Mouse (Mus musculus): Measurements from ENCODE around the gene Trim15.

Gene Trim15

DNA sequence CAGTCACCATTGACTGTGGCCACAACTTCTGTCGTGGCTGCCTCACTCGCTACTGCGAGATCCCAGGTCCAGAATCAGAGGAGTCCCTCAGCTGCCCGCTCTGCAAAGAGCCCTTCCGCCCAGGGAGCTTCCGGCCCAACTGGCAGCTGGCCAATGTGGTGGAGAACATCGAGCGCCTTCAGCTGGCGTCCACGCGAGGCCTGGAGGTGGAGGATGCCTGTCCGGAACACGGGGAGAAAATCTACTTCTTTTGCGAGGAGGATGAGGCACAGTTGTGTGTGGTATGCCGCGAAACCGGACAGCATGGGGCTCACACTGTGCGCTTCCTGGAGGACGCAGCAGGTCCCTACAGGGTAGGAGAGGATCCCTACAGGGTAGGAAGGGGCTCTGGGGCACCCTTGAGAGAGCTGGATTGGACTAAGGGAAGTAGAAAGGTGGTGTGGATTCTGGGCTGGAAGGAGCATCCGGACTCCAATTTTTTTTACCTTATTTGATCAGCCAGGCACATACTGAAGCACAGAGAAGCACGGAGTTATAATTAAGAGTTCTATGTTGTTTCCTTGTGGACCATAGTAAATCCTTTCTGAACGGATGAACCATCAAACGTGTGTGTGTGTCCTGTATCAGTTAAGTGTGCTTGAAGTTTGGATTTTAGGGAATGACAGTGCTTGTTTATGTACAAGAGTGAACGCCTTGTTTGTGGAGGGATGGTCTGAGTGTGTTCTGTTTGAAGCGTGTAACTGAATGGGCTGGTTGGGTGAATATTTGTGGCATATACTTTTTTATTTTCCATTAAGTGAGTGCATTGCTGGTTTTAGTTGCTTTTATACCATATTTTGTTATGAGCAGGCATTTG lies 3.2 kb upstream of the Trim15 start:
- in situ Hi-C loops (cut with MboI, MseI) = no loop called here

DNA sequence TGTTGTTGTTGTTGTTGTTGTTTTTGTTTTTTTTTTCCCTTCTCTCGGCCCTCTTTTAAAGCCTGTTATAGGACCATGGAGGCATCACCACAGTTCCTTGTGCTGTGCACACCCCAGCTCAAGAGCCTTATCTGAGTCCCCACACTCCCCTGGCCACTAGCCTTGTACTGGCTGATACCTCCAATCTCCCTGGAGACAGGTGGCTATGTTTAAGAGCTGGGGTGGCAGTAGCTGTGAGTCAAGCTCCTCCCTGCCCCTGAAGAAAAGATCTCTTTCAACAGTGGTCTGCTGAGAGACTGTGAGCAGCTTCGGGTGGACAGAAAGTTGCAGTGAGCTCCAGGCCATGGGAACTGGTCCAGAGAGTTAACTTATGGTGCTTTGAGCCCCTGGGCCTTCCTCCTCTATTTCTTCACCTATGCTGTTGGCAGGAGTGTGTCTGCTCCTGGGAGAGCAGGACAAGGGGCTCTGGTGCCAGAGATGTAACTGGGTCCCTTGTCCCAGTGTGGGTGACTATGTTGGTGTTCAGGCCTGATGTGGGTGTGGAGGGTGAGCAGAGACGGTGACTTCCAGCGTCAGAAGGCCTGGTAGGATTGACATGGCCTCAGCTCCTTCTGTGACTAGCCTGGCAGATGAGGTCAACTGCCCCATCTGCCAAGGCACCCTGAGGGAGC lies 2.4 kb upstream of the Trim15 start, which contains the start of gene Trim10:
TSS of gene Trim10 (plus strand) at position 291 of the 671 bp plus-strand sequence.
- in situ Hi-C loops (cut with MboI, MseI) = no loop called here

DNA sequence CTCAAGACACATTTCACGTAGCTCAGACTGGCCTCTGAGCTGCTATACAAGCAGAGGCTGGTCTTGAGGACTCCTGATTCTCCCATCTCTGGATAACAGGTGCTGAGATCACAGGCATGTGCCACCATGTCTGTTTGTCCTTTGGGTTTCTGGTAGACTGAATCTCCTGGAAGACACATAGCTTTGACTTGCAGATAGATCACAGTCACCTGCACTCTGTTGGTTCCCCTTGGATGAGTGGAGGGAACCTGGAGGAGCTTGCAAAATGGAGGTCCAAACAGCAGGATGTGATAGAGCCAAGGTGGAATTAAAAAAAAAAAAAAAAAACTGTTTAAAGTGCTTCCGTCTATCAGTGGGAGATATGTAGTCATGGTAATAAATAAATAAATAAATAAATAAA lies 1.8 kb upstream of the Trim15 start:
- in situ Hi-C loops (cut with MboI, MseI) = no loop called here

DNA sequence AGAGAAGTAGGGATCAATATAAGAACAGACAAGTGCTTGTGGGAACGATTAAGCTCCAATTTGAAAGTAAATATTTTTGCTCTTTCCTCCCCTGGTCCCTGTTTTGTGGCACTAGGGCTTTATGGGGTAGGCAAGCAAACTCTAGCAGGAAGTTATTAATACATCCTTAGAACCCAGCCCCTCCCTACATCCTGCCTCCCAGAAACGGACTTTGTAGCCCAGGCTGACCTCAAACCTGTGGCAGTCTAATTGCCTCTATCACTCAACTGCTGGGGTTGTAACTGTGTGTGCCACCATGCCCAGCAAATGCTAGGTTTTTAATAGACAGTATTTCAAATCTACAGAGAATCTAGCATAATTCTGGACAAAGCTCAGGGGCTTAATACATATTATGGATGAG lies 5.3 kb downstream of the Trim15 start:
- in situ Hi-C loops (cut with MboI, MseI) = no loop called here

DNA sequence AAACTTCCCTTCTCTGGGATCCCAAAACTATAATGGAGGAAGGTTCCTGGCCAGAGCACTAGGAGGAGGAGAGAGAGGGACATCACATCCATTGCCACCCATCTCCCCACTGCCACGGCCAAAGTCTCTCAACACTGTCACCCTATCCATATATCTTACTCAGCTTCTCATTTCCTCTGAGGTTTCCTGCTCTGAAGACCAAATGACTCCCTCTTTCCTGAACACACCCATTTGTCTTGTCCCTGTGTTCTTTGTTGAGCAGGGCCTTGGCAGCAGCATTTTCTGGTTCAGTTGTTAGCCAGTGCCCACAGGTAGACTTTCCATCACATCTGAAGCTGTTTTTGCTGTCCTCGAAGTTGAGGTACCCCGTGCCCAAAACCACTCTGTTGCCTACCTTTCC lies 8.8 kb downstream of the Trim15 start:
- in situ Hi-C loops (cut with MboI, MseI) = loop anchor here in 1 of 2 experiments (10.0 kb wide), 1 partner anchor 1923 kb away; the partner anchor contains the start of gene Neu1

DNA sequence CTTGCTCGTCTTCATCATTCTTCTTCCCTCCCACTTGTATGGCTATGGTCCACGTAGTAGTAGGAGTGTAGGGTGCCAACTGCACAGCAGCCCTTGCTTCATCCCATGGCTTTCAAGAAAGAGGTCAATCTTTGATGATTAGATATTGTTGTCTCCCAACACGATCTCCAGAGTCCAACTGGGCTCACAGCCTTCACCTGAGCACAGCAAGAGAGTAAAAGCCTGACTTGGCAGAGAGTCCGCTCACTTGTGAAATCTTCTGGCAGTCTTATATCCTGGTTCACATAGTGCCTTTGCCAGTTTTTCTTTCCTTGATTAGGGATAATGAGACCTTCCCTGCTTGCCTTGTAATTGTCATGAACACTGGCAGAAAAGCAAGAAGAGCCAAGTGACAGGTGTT lies 10.8 kb downstream of the Trim15 start:
- in situ Hi-C loops (cut with MboI, MseI) = loop anchor here in 1 of 2 experiments (10.0 kb wide), 1 partner anchor 1921 kb away; the partner anchor contains the start of gene Neu1

DNA sequence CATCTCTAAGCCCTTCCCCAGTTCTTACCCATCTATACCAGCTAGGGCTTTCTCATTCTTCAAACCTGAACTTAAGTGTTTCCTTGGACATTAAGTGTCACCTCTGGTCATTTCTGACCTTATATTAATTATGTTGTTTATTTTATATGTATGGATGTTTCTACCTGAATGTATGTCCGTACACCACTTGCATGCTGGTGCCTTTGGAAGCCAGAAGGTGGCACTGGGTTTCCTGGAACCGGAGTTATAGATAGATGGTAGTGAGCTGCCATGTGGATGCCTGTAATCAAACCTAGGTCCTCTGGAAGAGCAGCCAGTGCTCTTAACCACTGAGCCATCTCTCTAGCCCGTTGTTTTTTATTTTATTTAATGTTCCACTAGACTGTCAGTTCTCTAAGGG lies 11.5 kb downstream of the Trim15 start:
- in situ Hi-C loops (cut with MboI, MseI) = loop anchor here in 1 of 2 experiments (10.0 kb wide), 1 partner anchor 1921 kb away; the partner anchor contains the start of gene Neu1

DNA sequence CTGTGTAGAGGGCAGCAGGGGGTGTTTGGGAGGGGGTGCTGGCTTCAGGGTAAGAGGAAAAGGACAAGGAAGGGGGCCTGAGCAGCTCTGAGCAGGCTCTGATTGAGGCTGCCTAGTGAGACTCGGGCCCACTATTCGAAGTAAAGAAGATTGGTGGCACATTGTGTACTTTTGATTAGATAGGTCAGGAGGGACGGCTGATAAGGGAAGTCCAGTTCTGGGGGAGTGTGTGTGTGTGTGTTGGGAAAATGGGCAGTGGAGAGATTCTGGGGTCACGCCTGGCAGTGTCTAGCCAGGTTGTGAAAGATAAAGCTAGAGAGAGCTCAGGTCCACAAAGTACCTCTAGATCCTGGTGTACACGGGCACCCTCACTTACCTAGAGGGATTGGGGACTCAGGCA lies 15.4 kb downstream of the Trim15 start:
- in situ Hi-C loops (cut with MboI, MseI) = loop anchor here in 1 of 2 experiments (10.0 kb wide), 1 partner anchor 1917 kb away; the partner anchor contains the start of gene Neu1

DNA sequence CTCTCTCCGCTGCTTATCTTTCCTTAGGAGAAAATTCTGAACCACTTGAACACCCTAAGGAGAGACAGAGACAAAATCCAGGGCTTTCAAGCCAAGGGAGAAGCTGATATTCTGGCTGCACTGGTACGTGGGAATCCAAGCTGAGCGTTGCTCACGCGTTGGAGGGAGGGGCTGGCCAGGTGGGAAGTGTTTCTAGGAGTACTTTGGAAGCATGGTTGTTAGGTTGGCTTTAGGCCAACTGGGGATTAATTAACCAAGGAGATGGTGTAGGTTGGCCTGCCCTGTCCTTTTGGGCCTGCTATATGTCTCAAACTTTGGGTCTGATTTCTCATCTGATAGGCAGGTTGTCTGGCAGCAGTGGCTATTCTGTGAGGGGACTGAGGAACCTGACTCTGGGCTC lies 15.8 kb downstream of the Trim15 start:
- in situ Hi-C loops (cut with MboI, MseI) = loop anchor here in 1 of 2 experiments (10.0 kb wide), 1 partner anchor 1916 kb away; the partner anchor contains the start of gene Neu1

DNA sequence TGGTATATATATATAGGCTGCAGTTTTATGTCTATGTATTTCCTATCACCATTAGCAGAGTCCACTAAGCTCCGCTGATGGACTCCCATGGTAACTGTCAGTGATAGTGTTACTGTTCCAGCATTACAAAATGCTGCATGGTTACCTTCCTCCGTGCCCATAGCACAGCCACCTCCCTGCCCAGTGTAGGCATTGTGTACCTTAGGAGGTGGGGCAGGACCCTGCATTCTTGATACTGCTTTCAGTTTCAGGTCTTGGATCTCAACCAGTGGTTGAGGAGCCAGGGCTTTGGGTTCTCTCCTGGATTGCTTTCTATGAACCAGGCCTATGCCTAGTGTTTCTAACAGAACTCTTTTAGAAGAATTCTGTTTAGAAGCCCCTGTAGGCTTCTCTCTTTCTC lies 17.0 kb downstream of the Trim15 start:
- in situ Hi-C loops (cut with MboI, MseI) = loop anchor here in 1 of 2 experiments (10.0 kb wide), 2 partner anchors 1565 to 1915 kb away; partner anchors contain the start of gene Neu1

DNA sequence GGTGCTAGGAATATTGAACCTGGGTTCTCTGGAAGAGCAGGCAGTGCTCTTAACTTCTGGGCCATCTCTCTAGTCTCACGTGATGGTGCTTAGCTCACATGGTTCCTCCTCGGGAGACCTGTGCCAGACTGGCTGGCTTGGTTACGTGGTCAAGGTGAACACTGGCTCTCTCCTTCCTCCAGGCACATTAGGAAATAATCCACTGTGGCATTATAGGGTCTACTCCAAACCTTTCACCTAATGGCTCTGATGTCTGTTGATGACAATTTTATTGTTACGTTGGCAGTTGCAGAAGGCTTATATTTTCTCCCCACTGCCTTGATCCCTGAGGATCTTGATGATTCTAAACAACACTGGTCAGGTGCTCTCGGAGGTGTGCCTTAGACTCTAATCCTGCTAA lies 18.1 kb downstream of the Trim15 start:
- in situ Hi-C loops (cut with MboI, MseI) = loop anchor here in 1 of 2 experiments (10.0 kb wide), 1 partner anchor 1564 kb away; no protein-coding TSS in a partner anchor

DNA sequence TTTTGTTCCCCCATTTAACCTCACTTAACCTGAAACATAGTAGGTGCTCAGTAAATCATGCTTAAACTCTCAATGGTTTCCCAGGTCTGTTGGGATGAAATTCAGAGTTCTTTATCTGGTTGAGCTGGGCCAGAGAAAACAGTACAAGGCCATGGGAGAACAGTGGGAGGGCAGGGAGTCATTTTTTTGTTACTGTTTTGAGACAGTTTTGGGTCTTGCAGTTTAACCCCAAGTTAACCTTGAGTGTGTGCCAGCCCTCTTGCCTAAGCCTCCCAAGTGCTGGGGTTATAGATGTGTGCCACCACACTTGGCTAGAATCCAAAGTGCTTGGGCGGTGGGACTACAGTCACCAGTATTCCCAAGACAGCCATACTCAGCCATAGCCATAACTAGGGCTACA lies 22.3 kb downstream of the Trim15 start:
- in situ Hi-C loops (cut with MboI, MseI) = loop anchor here in 1 of 2 experiments (10.0 kb wide), 1 partner anchor 1560 kb away; no protein-coding TSS in a partner anchor

DNA sequence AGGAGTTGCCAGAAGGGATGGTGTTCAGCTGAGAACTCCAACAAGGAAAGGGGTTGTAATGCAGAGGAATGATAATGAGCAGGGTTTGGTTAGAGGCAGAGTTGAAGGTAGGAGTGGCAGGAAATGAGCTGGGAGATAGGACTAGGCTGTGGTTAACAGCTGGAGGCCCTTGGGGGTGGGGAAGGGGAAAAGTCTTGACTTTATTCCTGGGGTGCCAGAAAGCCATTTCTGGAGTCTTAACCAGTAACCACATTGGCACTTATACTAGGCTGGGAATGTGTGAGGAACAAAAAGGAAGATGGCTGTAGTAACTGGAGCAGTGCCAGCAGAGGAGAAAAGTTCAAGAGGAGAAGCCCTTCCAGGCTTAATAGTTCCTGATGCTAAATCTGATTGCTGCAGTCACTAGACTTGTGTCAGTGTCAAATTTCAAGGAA lies 22.7 kb downstream of the Trim15 start:
- in situ Hi-C loops (cut with MboI, MseI) = loop anchor here in 1 of 2 experiments (10.0 kb wide), 1 partner anchor 1560 kb away; no protein-coding TSS in a partner anchor

DNA sequence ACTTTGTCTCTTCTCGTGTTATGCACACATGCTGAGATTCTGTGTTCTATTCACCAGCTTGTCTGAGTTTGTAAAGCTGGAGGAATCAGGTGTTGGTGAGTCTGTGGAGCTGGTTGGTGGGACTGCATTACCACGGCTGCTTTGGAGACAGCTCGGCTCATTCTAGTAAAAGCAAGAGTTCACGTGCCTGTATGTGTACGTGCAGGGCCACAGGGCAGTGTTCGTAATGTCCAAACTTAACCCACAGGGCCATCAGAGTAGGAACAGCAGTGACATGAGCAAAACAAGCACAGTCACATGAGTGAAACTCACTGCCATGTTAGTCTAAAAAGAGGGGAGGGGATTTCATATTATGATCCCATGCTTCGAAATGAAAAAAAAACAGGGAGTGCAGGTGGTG lies 23.3 kb downstream of the Trim15 start:
- in situ Hi-C loops (cut with MboI, MseI) = loop anchor here in 1 of 2 experiments (10.0 kb wide), 1 partner anchor 1559 kb away; no protein-coding TSS in a partner anchor

DNA sequence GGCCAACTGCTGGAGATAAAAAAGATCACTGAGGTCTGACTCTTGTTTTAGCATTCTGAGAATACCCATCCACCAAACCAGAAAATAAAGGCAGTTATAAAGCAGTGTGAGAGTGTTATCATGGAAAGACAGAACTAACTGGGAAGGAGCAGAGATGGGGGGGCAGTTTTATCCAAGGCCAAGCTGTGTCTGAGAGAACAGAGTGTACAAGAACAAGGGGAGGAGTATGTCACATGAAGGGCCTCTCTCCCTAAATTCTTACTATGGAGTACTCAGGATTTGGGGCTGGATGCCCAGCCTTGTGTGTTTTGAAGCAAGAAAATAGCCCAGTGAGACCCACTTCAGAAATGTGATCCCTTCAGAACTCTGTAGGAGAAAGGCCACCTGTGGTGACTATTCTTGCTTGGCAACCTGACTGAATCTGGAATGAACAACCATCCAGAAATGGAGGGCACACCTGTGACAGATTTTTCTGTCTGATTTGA lies 26.0 kb downstream of the Trim15 start:
- in situ Hi-C loops (cut with MboI, MseI) = loop anchor here in 1 of 2 experiments (10.0 kb wide), 1 partner anchor 1556 kb away; no protein-coding TSS in a partner anchor

DNA sequence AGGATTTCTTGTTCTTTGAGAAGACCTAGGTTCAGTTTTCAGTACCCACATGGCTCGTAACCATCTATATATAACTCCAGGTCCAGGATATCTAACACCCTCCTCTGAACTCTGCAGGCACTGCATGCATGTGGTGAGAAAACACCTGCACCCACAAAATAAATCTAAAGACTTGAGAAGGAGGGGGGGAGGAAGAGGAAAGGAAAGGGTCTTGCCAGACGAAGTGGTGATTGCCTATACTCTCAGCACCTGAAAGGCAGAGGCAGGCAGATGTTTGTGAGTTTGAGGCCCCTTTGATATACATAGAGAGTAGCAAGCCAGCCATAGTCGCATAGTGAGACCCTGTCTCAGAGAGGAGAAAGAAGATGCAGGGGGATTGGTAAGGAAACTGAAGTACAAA lies 27.1 kb downstream of the Trim15 start:
- in situ Hi-C loops (cut with MboI, MseI) = loop anchor here (5.0 to 10.0 kb wide), 2 partner anchors 212 to 1555 kb away; no protein-coding TSS in a partner anchor

DNA sequence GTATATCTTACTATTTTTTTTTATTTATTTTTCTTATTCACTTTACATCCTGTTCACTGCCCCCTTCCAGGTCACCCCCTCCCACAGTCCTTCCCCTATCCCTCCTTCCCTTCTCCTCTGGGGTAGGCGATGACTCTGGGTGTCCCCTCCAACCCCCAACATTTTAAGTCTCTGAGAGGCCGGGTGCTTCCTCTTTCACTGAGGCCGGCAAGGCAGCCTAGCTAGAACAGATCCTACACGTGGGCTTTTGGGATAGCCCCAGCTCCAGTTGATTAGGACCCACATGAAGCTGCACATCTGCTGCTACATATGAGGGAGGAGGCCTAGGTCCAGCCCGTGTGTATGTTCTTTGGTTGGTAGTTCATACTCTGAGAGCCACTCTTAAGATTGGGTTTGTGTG lies 28.0 kb downstream of the Trim15 start:
- in situ Hi-C loops (cut with MboI, MseI) = loop anchor here in 1 of 2 experiments (5.0 kb wide), 1 partner anchor 213 kb away; no protein-coding TSS in a partner anchor

DNA sequence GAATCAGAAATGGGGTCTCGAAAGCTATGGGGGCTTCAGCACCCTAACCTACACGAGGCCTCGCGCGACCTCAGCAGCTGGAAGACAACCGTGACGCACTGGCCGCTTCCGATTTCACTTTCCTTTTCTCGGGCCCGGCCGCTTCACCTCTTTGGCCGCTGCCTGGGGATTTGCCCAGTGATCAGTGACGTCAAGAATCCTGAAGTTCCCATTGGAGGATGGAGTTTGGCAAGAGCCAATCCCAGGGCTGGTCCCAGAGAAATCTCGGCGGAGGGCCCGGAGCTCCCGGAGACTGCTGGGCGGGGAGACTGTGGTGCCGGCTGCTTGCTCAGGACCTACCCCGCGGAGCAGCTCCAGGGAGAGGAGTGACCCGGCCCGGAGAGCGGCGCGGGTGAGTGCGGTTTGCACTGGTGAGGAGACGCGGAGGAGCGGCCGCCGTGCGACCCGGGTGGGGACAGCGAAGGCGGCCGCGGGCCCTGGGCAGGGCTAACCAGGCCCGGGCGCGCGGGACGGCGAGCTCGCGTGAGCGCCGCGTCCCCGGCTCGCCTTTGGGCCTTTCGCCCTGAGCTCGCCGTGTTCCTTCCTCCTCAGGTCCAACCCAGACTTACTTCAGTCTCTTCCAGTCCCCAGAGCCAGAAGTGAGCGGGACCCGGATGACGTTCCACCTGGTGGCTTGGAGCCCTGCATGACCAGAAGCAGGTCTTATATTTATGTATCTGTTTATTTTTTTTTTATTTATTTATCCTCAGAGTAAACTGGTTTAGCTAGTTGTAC lies 29.9 kb downstream of the Trim15 start, which contains the start of gene Trim26:
TSS of gene Trim26 (plus strand) at position 261 of the 774 bp plus-strand sequence.
- in situ Hi-C loops (cut with MboI, MseI) = loop anchor here in 1 of 2 experiments (5.0 kb wide), 1 partner anchor 215 kb away; no protein-coding TSS in a partner anchor

DNA sequence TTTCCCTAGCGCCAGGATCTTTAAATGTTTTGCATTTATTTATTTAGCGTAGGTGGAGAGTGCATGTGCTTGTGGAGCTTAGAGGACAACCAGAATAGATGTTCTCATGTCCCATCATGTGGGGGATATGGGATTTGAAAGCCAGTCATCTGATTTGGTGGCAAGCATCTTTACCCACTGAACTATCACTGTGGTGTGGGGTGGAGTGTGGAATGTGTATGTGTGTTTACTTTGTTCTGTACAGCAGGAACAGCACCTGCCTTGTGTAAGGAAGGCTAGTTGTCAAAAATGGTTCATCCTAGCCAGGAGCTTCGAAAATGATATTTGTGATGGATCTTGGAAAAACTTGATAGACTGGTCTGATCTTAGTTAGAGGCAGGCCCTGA lies 30.6 kb downstream of the Trim15 start:
- in situ Hi-C loops (cut with MboI, MseI) = loop anchor here in 1 of 2 experiments (5.0 kb wide), 1 partner anchor 216 kb away; no protein-coding TSS in a partner anchor
